ENCODE assay signal across 7 mouse cellular contexts in the genomic region with DNA sequence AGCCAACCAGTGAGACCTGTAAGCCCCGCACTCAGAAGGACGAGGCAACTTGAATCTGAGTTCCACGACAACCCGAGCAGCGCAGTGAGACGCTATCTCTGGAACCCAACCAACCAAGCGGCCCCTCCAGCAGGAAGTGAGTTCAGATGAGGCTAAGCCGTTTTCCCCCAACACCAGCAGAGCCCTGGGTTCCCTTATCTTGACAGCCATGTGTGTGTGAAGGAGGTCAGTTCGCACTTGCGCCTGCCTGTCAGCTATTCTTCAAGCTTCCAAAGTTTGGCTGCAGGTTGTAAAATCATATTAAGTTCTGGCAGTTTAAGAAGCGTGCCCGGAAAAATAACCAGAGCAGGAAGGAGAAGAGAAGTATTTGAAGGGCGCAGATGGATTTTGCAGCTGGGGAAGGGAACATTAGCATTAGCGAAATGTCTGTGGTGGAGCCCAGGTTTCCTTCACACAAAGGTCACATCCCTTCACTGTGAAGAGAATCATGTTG.
DNase-seq lines count a peak whose midpoint lies in the region; ATAC-seq lines count a peak whose summit lies in the region.

No protein-coding gene starts in this region.

- H3K27me3 ChIP-seq in embryonic facial prominence, embryonic 14.5 days (replicated peaks; ENCODE audit: control insufficient read depth, insufficient read depth, low read length): no peaks in the 10 kb centered on the region
- H3K27me3 ChIP-seq in lung, embryonic 16.5 days (ENCODE audit: control insufficient read depth, insufficient read depth, low read depth, low read length): no peaks in the 10 kb centered on the region
- H3K27me3 ChIP-seq in hindbrain, embryonic 14.5 days (ENCODE audit: control insufficient read depth, insufficient read depth, low read length): no peaks in the 10 kb centered on the region

- H3K36me3 ChIP-seq in embryonic facial prominence, embryonic 14.5 days (ENCODE audit: control insufficient read depth, insufficient read depth, low read length): no peaks in the 10 kb centered on the region
- H3K36me3 ChIP-seq in lung, embryonic 16.5 days (ENCODE audit: control insufficient read depth, insufficient read depth, low read length): no peaks in the 10 kb centered on the region
- no peaks in the 10 kb centered on the region for H3K36me3 ChIP-seq in hindbrain, embryonic 14.5 days (replicated peaks; ENCODE audit: control insufficient read depth, insufficient read depth)

- no peak overlapping the region for H3K4me3 ChIP-seq in embryonic facial prominence, embryonic 14.5 days (ENCODE audit: low read depth, low read length)
- peak overlapping the region; percentile 9; the same call in 1 of the 2 replicates for H3K4me3 ChIP-seq in lung, embryonic 16.5 days (ENCODE audit: low read length)
- no peak overlapping the region for H3K4me3 ChIP-seq in hindbrain, embryonic 14.5 days (replicated peaks; ENCODE audit: low read length)

- no peak overlapping the region for H3K27ac ChIP-seq in embryonic facial prominence, embryonic 14.5 days (replicated peaks; ENCODE audit: low read depth, low read length)
- H3K27ac ChIP-seq in lung, embryonic 16.5 days (ENCODE audit: low read length): no peak overlapping the region
- no peak overlapping the region for H3K27ac ChIP-seq in hindbrain, embryonic 14.5 days

- H3K4me2 ChIP-seq in embryonic facial prominence, embryonic 14.5 days (ENCODE audit: low read depth, low read length): peak overlapping the region; percentile 21
- peak overlapping the region; percentile 30 for H3K4me2 ChIP-seq in lung, embryonic 16.5 days (ENCODE audit: low read depth, low read length)
- H3K4me2 ChIP-seq in hindbrain, embryonic 14.5 days (replicated peaks): no peak overlapping the region

- H3K4me1 ChIP-seq in embryonic facial prominence, embryonic 14.5 days (ENCODE audit: control insufficient read depth, insufficient read depth, low read length): peaks cover 18% of the 10 kb centered on the region
- peaks cover 4% of the 10 kb centered on the region for H3K4me1 ChIP-seq in lung, embryonic 16.5 days (replicated peaks; ENCODE audit: control insufficient read depth, insufficient read depth, low read length)
- peaks cover 6% of the 10 kb centered on the region; the same call in 1 of the 2 replicates for H3K4me1 ChIP-seq in hindbrain, embryonic 14.5 days (replicated peaks; ENCODE audit: control insufficient read depth, insufficient read depth, low read length)

- WGBS in embryonic facial prominence, embryonic 14.5 days: 51% methylated on average over 14 of the region's 14 CpGs
- 18% methylated on average over 14 of the region's 14 CpGs for WGBS in lung, embryonic 16.5 days
- 82% methylated on average over 14 of the region's 14 CpGs for WGBS in hindbrain, embryonic 14.5 days

- H3K9ac ChIP-seq in embryonic facial prominence, embryonic 14.5 days (ENCODE audit: low read depth, low read length): no peak overlapping the region
- no peak overlapping the region for H3K9ac ChIP-seq in lung, embryonic 16.5 days (ENCODE audit: low read length)
- H3K9ac ChIP-seq in hindbrain, embryonic 14.5 days: no peak overlapping the region

- peak; percentile 69 for DNase-seq in embryonic facial prominence, embryonic 14.5 days (ENCODE audit: low spot score)
- DNase-seq in heart, postnatal 4 days: peak; percentile 76
- DNase-seq in thymus, adult 18-20 months: peak; percentile 40 to 46
- DNase-seq in hindbrain, embryonic 14.5 days (ENCODE audit: low spot score): no peak
- DNase-seq in Muller cell, postnatal 12 days (ENCODE audit: inconsistent ontology term): no peak

- ATAC-seq in activated CD4-positive, CD25-positive, alpha-beta regulatory T cell, adult 4 months: peak; percentile 83
- ATAC-seq in embryonic facial prominence, embryonic 14.5 days (ENCODE audit: low read depth): peak; percentile 33; the same call in 1 of the 2 replicates
- peak; percentile 68 for ATAC-seq in lung, embryonic 16.5 days (ENCODE audit: low read depth)
- no peak for ATAC-seq in hindbrain, embryonic 14.5 days (ENCODE audit: low FRiP score)

- H3K9me3 ChIP-seq in embryonic facial prominence, embryonic 14.5 days (ENCODE audit: control insufficient read depth, low read length): no peaks in the 10 kb centered on the region
- no peaks in the 10 kb centered on the region for H3K9me3 ChIP-seq in lung, embryonic 16.5 days (ENCODE audit: control insufficient read depth, low read length)
- H3K9me3 ChIP-seq in hindbrain, embryonic 14.5 days (ENCODE audit: control insufficient read depth, low read length): no peaks in the 10 kb centered on the region

Comparison
In these comparisons a context has a peak if more than half of its experiments do, and no peak if none do; other contexts are left out.
1. DNase-seq: peak in embryonic facial prominence, embryonic 14.5 days (single experiment), heart, postnatal 4 days (single experiment) and thymus, adult 18-20 months (2 of 2); none in hindbrain, embryonic 14.5 days (single experiment) and Muller cell, postnatal 12 days (single experiment).